Mouse (Mus musculus) kidney, embryonic 14.5 days (tissue): Measurements from ENCODE around the gene Slc34a1. TPM values are rescaled to one million over a fixed set of nuclear protein-coding genes. Genes with fewer than 3 reads are reported as not detected.
"Not testable (repeated sequence)": the region's sequence is repeated elsewhere in the genome, so short reads cannot be mapped to it uniquely, and the experiment has no call there.

Experiments used
- ATAC-seq: fragments of 200-750 bp; cut with Nextera tagmentation; 2 replicates; pipeline ENCODE4 v1.8.0; 2017; ENCODE audit warnings: moderate number of reproducible peaks, mild to moderate bottlenecking, moderate TSS enrichment, moderate library complexity; ENCODE audit not compliant: low FRiP score, low TSS enrichment
- H3K27ac ChIP-seq: fragments of 300-500 bp; sonication (generic); 2 replicates; pipeline ENCODE4 v1.5.1; 2014; ENCODE audit warnings: low read depth, mild to moderate bottlenecking, low read length, moderate library complexity, mixed read lengths
- H3K27me3 ChIP-seq: fragments of 300-500 bp; sonication (generic); 2 replicates; pipeline ENCODE4 v1.6.1; 2014; ENCODE audit warnings: mild to moderate bottlenecking, low read length; ENCODE audit not compliant: control insufficient read depth, insufficient read depth
- H3K36me3 ChIP-seq: fragments of 300-500 bp; sonication (generic); 2 replicates; pipeline ENCODE4 v1.6.1; 2014; ENCODE audit warnings: low read length, mixed read lengths; ENCODE audit not compliant: control insufficient read depth, insufficient read depth
- H3K4me1 ChIP-seq: fragments of 300-500 bp; sonication (generic); 2 replicates; pipeline ENCODE4 v1.6.1; 2014; ENCODE audit warnings: low read length, mixed read lengths; ENCODE audit not compliant: control insufficient read depth, insufficient read depth
- H3K4me2 ChIP-seq: fragments of 300-500 bp; sonication (generic); replicated peaks from 2 replicates; pipeline ENCODE4 v1.6.1; 2014; ENCODE audit warnings: low read depth, mild to moderate bottlenecking, low read length
- H3K4me3 ChIP-seq: fragments of 300-500 bp; sonication (generic); 2 replicates; pipeline ENCODE4 v1.5.1; 2014; ENCODE audit warnings: mild to moderate bottlenecking, low read length
- H3K9ac ChIP-seq: fragments of 300-500 bp; sonication (generic); 2 replicates; pipeline ENCODE4 v1.6.1; 2014; ENCODE audit warnings: low read depth, mild to moderate bottlenecking, low read length, moderate library complexity
- H3K9me3 ChIP-seq: fragments of 300-500 bp; sonication (generic); 2 replicates; pipeline ENCODE4 v1.6.1; 2016; ENCODE audit warnings: low read length; ENCODE audit not compliant: control insufficient read depth
- WGBS: fragments of 180-500 bp; shearing (Covaris S2); extraction: QIAGEN DNeasy Blood & Tissue Kit; methylation state at CpG from one replicate; pipeline ENCODE4 v1.1.7; 2014; 5-methylcytosine and 5-hydroxymethylcytosine counted together
- polyA plus RNA-seq: library from polyadenylated mRNA; unstranded; fragments of >200 nt; fragmentation: Nextera tagmentation; extraction: Ambion mirVana; gene quantifications from 2 replicates; pipeline ENCODE4 v1.2.1, GENCODE M21; 2014

Gene Slc34a1
- polyA plus RNA-seq, 1 experiment from 2014 or later: 39.4 TPM

DNA sequence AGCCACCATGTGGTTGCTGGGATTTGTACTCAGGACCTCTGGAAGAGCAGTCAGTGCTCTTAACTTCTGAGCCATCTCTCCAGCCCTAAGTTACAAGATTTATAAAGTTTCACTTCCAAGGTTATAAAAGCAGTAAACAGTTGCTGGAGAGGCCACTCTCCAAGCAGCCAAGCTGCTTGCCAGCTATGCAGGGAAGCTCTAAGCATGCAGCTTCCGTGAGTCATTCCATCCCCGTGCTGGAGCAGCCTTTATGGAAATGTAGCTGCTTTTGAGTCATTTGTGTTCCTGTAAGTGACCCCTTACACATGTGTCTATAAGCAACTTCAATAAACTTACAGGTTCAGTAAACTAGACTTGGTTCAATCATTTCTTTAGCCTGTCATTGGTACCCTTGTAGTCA lies 32.6 kb downstream of the Slc34a1 start:
- Histone ChIP-seq H3K9ac (no peak overlapping the region), H3K4me2 (no peak overlapping the region), H3K4me3 (no peak overlapping the region), H3K9me3 (0 out of 2 replicates have a peak, but pooled peaks cover 4% of the 10 kb centered on the region), H3K4me1 (no peaks in the 10 kb centered on the region), H3K27me3 (no peaks in the 10 kb centered on the region), H3K27ac (no peak overlapping the region), H3K36me3 (no peaks in the 10 kb centered on the region)
- WGBS: 79% methylated on average over 2 of the region's 2 CpGs
- no peak for ATAC-seq

DNA sequence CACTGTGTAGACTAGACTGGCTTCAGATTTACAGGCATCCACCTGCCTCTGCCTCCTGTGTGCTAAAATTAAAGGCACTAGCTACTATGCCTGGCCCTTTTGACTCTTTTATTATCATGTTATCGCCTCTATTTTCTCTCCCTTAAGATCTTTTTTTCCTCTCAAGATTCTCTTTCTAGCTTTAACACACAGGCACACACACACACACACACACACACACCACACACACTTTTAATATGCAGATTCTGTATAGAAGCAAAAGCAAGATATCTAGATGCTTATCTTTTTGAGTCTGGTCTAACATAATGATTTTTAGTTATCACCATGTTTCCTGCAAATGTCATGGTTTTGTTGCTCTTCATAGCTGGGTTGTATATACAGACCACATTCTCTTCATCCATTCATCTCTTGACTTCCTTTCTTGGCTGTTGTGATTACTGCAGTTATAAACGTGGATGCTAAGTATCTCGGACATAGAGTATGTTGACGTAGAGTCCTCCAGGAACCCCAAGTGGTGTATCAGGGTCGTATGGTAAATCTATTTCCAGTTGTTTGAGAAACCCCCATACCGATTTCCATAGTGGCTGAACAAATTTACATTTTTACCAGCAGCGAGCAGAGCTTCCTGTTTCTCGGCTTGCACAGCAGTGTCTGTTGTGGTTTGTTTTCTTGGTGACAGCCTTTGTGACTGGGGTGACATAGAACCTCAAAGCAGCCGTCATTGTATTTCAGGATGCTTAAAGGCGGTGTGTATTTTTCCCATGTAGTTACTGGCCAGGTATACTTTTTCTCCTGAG lies 34.1 kb downstream of the Slc34a1 start:
- H3K9ac ChIP-seq: no peak overlapping the region
- no peak overlapping the region for H3K27ac ChIP-seq
- H3K4me1 ChIP-seq: no peaks in the 10 kb centered on the region
- 78% methylated on average over 10 of the region's 10 CpGs for WGBS
- no peak for ATAC-seq
- 0 out of 2 replicates have a peak, but pooled peaks cover 4% of the 10 kb centered on the region for H3K9me3 ChIP-seq
- H3K27me3 ChIP-seq: no peaks in the 10 kb centered on the region
- H3K36me3 ChIP-seq: no peaks in the 10 kb centered on the region
- no peak overlapping the region for H3K4me2 ChIP-seq
- H3K4me3 ChIP-seq: no peak overlapping the region

DNA sequence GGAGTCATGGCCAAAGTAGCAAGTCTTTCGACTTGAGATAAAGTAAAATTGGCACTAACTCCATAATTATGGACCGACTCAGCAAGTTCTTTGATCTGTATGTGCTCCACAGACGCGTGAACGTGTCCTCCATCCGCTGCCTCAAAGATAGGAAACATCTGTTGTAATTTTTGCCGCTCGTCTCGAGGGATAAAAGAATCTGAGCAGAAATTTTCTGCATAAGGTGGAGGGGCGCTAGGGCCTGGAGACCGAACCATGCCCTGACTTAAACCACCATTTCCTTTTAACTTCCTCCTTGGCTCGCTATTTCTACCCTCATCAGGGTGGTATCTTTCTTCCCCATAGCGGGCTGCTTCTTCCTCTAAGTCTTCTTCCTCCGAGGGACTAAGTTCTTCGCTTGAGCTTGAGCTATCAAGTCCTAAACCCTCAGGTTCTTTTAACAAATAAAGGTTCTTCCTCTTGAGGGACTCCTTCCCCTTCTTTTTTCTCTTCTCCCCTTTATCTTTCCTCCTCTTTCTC lies 39.2 kb downstream of the Slc34a1 start:
- not testable (repeated sequence) for H3K9ac ChIP-seq, ATAC-seq, H3K27ac ChIP-seq, H3K4me3 ChIP-seq, H3K4me1 ChIP-seq, H3K27me3 ChIP-seq, H3K36me3 ChIP-seq, H3K9me3 ChIP-seq, H3K4me2 ChIP-seq
- WGBS: 92% methylated on average over 15 of the region's 15 CpGs

DNA sequence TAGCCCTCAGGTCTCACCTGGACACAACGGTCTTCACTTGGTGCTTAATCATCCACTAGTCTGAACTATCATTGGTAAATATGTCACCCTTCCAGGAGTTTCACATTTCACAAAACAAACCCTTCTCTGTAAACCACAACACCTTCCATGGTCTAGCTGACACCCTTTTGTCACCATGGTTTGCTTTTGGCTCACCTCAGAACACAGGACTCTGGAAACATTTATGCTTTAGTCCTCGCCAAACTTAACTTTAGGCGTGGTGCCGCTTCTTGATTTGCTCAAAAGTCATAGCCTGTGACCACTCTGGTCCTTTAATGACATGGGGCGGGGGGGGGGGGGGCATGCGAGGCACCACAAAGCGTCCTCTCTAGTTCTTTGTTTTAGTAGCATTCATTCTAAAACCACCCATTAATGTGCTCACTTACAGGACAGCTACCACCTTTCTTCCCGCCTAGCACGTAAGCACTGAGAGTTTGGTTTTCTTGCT lies 45.9 kb downstream of the Slc34a1 start:
- no peaks in the 10 kb centered on the region for H3K27me3 ChIP-seq
- no peaks in the 10 kb centered on the region for H3K36me3 ChIP-seq
- H3K9ac ChIP-seq: peak overlapping the region; percentile 51; the same call in 1 of the 2 replicates
- H3K27ac ChIP-seq: peak overlapping the region; percentile 92; the same call in 1 of the 2 replicates
- no peak for ATAC-seq
- WGBS: 35% methylated on average over 9 of the region's 9 CpGs
- no peaks in the 10 kb centered on the region for H3K9me3 ChIP-seq
- H3K4me2 ChIP-seq: peak overlapping the region; percentile 69
- peaks cover 23% of the 10 kb centered on the region for H3K4me1 ChIP-seq
- H3K4me3 ChIP-seq: peak overlapping the region; percentile 88

DNA sequence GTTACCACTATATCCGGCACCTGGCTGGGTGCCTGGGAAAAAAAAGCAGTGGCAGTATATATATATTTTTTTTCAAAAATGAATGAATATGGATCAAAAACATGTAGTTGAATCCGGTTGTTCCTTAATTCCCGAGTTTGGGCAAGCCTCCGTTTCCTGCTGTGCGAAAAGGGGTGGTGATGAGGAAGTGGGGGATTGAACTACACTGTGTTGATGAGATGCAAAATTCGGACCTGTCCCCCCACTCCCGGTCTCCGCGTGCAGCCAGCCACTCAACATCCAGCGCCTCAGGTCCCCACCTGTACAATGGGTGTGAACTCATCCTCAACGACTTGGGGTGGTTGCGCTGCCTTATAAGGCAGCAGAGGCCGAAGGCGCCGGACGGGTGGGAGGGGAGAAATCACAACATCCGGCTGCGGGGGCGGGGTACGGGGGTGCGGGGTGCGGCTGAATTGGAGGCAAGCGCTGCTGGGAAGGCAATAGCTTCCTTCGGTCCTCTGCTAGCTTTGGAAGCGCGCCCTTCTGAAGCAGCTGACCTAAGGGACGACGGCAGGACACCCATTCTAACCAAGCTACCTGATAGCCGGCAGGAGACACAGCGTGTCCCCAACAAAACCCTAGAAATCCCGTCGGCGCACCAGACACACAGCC lies 46.4 kb downstream of the Slc34a1 start:
- Histone ChIP-seq H3K9me3 (no peaks in the 10 kb centered on the region), H3K9ac (peak overlapping the region; percentile 51; the same call in 1 of the 2 replicates), H3K27ac (peak overlapping the region; percentile 92), H3K4me3 (peak overlapping the region; percentile 88), H3K27me3 (no peaks in the 10 kb centered on the region), H3K36me3 (peaks cover 2% of the 10 kb centered on the region; the same call in 1 of the 2 replicates), H3K4me1 (peaks cover 23% of the 10 kb centered on the region), H3K4me2 (peak overlapping the region; percentile 69)
- peak; percentile 82 for ATAC-seq
- WGBS: 2% methylated on average over 33 of the region's 33 CpGs

DNA sequence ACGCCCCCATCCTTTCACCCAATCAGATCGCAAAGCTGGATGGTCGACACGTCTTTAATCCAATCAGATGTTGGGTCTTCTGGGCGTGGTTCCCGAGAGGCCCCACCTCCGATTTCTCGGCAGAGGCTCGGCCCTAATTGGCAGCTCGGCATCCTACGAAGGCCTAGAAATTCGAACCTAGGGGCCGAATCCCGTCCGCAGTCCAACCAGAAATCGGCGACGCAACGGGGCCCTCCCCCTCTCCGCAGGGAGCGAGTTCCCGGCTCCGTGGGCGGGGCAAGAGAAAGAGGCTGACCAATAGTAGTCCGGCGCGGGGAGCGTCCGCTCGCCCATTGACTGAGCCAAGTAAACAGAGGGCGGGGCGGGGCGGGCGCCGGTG lies 46.9 kb downstream of the Slc34a1 start, which contains the start of gene Grk6:
Gene Grk6, plus strand, starts transcription at position 136 of the 379 bp plus-strand sequence.
- Histone ChIP-seq H3K4me1 (peaks cover 23% of the 10 kb centered on the region), H3K27me3 (no peaks in the 10 kb centered on the region), H3K9ac (peak within 1 kb of the TSS; percentile 96), H3K9me3 (no peaks in the 10 kb centered on the region), H3K4me2 (peak within 1 kb of the TSS; percentile 80), H3K36me3 (peaks cover 6% of the 10 kb centered on the region; the same call in 1 of the 2 replicates), H3K4me3 (peak within 1 kb of the TSS; percentile 88), H3K27ac (peak within 1 kb of the TSS; percentile 92)
- peak; percentile 97 for ATAC-seq
- 1% methylated on average over 35 of the region's 35 CpGs for WGBS

DNA sequence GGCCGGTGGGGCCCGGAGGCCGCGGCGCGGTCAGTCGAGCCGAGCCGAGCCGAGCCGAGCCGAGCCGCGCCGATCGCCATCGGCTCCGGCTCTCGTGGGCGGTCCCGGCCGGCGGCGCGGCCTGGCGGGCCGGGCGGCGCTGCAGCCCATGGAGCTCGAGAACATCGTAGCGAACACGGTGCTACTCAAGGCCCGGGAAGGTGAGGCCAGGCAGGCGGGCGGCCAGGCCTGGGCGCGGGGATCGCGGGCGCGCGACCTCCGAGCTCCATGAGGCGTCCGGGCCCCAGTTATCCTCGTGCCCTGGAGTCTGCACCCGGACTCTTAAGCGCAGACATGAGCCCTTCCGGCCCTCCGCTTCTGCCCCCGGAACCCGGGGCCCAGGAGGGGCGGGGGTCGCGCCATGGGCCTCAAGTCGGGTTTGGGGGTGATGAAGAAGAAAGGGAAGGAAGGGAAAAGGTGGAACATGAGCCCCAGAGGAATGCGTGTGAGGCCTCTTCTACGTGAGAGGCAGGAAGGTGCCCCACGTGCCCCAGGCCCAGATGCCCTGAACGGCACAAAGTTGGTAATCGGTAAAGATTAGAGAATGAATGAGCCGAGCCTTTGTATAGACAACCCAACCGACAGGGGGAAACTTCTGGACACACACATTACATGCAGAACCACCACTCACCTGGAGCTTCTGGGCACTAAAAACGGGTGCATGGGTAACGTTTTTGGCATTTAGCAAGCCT lies 47.5 kb downstream of the Slc34a1 start:
- H3K27me3 ChIP-seq: no peaks in the 10 kb centered on the region
- peaks cover 10% of the 10 kb centered on the region for H3K36me3 ChIP-seq
- peak overlapping the region; percentile 91 for H3K27ac ChIP-seq
- H3K9me3 ChIP-seq: no peaks in the 10 kb centered on the region
- WGBS: under 1% methylated on average over 46 of the region's 66 CpGs
- peak; percentile 25 for ATAC-seq
- peak overlapping the region; percentile 80 for H3K4me2 ChIP-seq
- peaks cover 23% of the 10 kb centered on the region for H3K4me1 ChIP-seq
- peak overlapping the region; percentile 88 for H3K4me3 ChIP-seq
- H3K9ac ChIP-seq: peak overlapping the region; percentile 96

DNA sequence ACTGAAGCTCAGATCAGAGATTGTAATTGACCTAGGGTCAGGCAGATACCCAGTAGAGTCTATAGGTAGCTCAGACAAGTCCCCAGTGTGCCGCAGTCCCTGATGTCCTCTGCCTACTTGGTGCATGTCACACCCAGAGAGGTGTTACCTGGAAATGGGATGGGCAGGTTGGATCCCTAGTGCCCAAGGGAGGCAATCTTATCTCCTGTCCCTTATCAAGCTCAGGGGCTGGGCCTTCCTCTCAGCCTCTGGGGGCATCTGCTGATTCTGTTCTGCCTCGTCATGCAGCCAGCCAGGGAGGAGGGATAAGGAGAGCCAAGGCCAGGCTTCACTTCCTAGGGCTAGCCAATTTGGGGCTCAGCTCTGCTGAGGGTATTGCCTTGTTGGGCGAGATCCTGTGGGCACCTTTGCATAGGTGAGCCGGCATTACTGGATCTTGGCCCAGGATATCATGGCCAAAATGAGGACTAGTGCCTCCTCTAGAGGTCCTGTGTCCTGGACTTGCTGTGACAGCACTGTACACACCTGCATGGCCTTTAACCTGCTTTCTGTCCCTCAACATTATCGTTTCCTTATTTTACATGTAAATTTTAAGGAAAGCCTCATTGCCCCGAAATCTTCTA lies 48.6 kb downstream of the Slc34a1 start:
- peaks cover 20% of the 10 kb centered on the region for H3K36me3 ChIP-seq
- no peaks in the 10 kb centered on the region for H3K9me3 ChIP-seq
- ATAC-seq: no peak
- H3K27me3 ChIP-seq: no peaks in the 10 kb centered on the region
- WGBS: 78% methylated on average over 6 of the region's 6 CpGs
- H3K27ac ChIP-seq: no peak overlapping the region
- H3K4me1 ChIP-seq: peaks cover 23% of the 10 kb centered on the region
- peak overlapping the region; percentile 96; the same call in 1 of the 2 replicates for H3K9ac ChIP-seq
- H3K4me2 ChIP-seq: peak overlapping the region; percentile 80
- peak overlapping the region; percentile 88 for H3K4me3 ChIP-seq
